Mouse (Mus musculus) cortical plate, adult 2 months (tissue): ENCODE measurements at regions not wholly inside any gene's neighbourhood (a gene's known extent, or its start where the extent isn't known, plus 50 kb on each side); places are given as distances from the start of the nearest gene placed in this dataset.

Source experiments
- CTCF ChIP-seq: fragments of 200-500 bp; IDR thresholded peaks from 2 replicates; pipeline ENCODE4 v1.5.1; 2011; ENCODE audit warnings: mild to moderate bottlenecking, control low read depth, low read length; ENCODE audit not compliant: insufficient read depth; ENCODE audit errors: extremely low read depth
- POLR2A ChIP-seq: fragments of 200-500 bp; IDR thresholded peaks from 2 replicates; pipeline ENCODE4 v1.6.1; 2011; ENCODE audit warnings: mild to moderate bottlenecking, low read length, control low read depth; ENCODE audit not compliant: insufficient read depth; ENCODE audit errors: extremely low read depth

DNA sequence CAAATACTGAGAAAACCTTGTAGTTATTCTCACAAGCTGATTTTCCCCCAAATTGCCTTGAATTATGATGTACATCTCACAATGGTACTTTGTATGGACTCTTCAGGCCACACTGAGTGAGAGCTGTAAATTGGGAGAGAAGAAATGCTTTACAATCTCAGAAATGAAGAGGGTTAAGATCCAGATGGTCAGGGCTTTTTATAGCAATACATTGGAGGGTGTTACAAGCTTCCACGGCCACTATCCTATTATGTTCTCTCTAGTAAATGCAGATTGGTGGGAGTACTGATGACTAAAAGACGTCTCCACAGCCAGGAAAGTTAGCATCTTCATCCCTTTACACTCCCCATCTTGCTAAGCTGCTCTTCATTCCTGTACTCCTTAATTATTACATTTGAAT lies 965.8 kb downstream of the Fam181b start:
- TF ChIP-seq CTCF (no peak), POLR2A (no peak)
